Mouse (Mus musculus) ES-E14 (cell line): ENCODE measurements at regions not wholly inside any gene's neighbourhood (a gene's known extent, or its start where the extent isn't known, plus 50 kb on each side); places are given as distances from the start of the nearest gene placed in this dataset.

Experiments
- CHD2 ChIP-seq: IDR thresholded peaks from 2 replicates; pipeline ENCODE4 v1.6.1; 2014; ENCODE audit warnings: mild to moderate bottlenecking, low read depth, low read length, inconsistent platforms
- HCFC1 ChIP-seq: IDR thresholded peaks from 2 replicates; pipeline ENCODE4 v1.6.1; 2012; ENCODE audit warnings: low read length, inconsistent platforms, borderline replicate concordance; ENCODE audit not compliant: insufficient read depth

DNA sequence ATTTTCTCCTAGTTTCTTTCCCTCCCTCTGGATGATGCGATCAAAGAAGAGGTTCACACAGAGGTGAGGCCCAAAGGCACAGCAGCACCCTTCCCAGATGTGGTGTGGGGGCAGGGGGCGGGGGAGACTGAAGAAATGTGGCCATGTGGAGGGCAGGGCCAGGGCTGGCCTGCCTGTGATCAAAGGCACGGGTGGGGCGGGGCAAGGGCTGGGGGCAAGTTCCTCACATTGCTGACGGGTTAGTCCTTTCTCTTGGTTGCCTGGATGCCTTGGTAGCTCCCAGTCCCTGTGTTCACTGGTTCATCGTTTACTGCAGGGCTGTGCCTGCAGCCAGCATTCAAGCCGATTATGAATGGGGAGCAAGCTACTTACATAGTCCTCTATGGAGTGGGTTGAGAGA, 96.4 kb downstream of the Efnb1 start:
- TF ChIP-seq HCFC1, result no peak
- no peak for TF ChIP-seq CHD2
